Mouse (Mus musculus): ENCODE results near the gene Klhl42. TPM values are rescaled to one million over a fixed set of nuclear protein-coding genes. Genes with fewer than 3 reads are reported as not detected.
A peak's percentile ranks its signal among the peaks of the same experiment; 100 is the strongest.

The Klhl42 gene
- polyA plus RNA-seq, 1 experiment from 2014 or later: 6.5 TPM

DNA sequence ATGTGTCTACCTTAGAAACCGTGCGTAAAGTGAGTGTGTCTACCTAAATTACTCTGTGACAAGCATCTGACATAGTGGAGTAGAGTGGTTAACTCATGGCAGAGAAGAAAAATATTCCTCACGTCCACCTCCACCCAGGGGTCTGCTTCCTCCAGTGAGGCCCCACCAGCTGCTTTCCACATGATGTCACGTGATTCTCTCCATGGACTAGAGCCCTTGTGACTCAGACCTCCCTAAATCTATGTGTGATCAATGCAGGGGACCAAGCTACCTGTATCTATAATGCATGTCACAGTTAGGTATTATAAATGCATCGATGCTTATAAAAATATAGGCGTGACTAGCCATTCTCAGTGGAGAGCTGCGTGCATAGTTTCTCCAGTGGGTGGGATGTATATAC lies 3.6 kb downstream of the Klhl42 start:
- no peak for DNase-seq (ENCODE audit: low spot score)
- WGBS: 88% methylated on average over 7 of the region's 7 CpGs

DNA sequence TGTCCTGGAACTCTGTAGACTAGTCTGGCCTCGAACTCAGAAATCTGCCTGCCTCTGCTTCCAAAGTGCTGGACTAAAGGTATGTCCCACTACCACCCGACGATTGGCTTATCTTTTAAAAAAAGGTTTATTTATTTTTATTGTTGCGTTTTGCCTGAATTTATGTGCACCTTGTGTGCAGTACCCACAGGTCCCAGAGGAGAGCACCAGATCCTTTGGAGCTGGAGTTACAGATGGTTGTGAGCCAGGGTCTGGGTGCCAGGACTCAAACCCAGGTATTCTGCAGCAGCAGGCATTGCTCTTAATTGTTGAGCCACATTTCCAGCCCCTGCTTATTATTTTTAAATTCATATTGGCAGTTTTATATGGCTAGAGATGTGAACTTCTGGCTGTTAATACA lies 4.9 kb downstream of the Klhl42 start:
- peaks cover 31% of the 10 kb centered on the region for H3K36me3 ChIP-seq (replicated peaks)
- WGBS: 92% methylated on average over 4 of the region's 4 CpGs
- H3K4me1 ChIP-seq: peaks cover 50% of the 10 kb centered on the region

More for the DNA sequence above, 3.6 kb downstream of the Klhl42 start:
- H3K27me3 ChIP-seq (replicated peaks; ENCODE audit: low read depth, poor library complexity, severe bottlenecking): peaks cover 11% of the 10 kb centered on the region
- no peak overlapping the region for H3K4me3 ChIP-seq
- no peak overlapping the region for H3K27ac ChIP-seq (replicated peaks)
- peaks cover 27% of the 10 kb centered on the region for H3K36me3 ChIP-seq (replicated peaks)
- H3K4me1 ChIP-seq: peaks cover 63% of the 10 kb centered on the region
- H3K9me3 ChIP-seq: no peaks in the 10 kb centered on the region

DNA sequence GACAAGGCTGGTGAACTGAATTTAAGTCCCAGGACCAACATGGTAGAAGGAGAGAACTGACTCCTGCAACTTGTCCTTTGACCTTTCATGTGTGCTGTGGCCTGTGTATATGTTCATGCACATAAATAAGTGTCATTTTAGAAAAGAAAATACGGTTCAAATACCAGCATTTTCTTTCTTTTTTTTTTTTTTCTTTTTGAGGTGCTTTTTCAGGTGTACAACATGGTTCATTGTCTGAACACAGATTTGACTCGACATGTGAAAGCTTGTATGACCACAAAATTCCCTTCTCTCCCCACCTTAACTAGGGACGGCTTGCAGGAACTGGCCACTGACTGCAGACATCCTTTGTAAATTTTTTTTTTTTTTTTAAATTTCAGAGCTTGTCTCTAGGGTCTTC lies 5.8 kb downstream of the Klhl42 start:
- no peaks in the 10 kb centered on the region for H3K9me3 ChIP-seq
- H3K27me3 ChIP-seq (replicated peaks; ENCODE audit: low read depth, poor library complexity, severe bottlenecking): no peaks in the 10 kb centered on the region
- peaks cover 43% of the 10 kb centered on the region for H3K4me1 ChIP-seq
- WGBS: 76% methylated on average over 3 of the region's 3 CpGs
- H3K4me3 ChIP-seq: no peak overlapping the region
- H3K36me3 ChIP-seq (replicated peaks): peaks cover 39% of the 10 kb centered on the region
- H3K27ac ChIP-seq (replicated peaks): no peak overlapping the region
- no peak for DNase-seq (ENCODE audit: low spot score)

More for the DNA sequence above, 4.9 kb downstream of the Klhl42 start:
- H3K9me3 ChIP-seq: no peaks in the 10 kb centered on the region
- no peaks in the 10 kb centered on the region for H3K27me3 ChIP-seq (replicated peaks; ENCODE audit: low read depth, poor library complexity, severe bottlenecking)
- no peak for DNase-seq (ENCODE audit: low spot score)
- H3K27ac ChIP-seq (replicated peaks): no peak overlapping the region
- H3K4me3 ChIP-seq: no peak overlapping the region

DNA sequence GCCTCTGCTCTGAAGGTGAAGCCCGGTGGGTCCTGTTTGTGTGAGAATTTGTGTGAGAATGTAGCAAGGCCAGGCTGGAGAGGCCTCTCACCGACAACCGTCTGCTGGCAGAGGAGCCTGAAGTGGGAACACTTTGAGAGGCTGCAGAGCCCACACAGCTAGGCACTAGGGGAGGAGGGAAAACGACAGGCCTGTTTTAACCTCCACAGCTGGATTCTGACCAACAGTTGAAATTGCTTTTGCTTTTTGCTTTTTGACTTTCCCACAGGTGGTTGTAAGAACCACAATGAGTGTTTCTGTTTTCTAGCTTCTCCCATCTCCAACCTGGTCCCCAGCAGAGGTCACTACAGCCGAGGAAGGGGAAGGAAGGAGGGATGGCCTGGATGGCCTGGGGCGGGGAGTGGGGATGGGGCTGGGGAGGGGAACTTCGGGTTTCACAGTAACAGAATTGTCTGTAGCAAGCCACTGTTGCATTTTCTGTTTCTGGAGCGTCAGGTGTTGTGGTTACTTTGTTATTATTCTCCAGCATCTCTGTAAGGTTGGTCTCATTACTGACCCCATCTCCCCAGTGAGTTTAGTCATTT lies 6.3 kb downstream of the Klhl42 start:
- DNase-seq (ENCODE audit: low spot score): peak; percentile 22
- Histone ChIP-seq H3K4me3 (no peak overlapping the region), H3K27me3 (replicated peaks; ENCODE audit: low read depth, poor library complexity, severe bottlenecking) (no peaks in the 10 kb centered on the region), H3K4me1 (peaks cover 38% of the 10 kb centered on the region), H3K27ac (replicated peaks) (no peak overlapping the region), H3K36me3 (replicated peaks) (peaks cover 44% of the 10 kb centered on the region), H3K9me3 (no peaks in the 10 kb centered on the region)
- WGBS: 36% methylated on average over 8 of the region's 8 CpGs

DNA sequence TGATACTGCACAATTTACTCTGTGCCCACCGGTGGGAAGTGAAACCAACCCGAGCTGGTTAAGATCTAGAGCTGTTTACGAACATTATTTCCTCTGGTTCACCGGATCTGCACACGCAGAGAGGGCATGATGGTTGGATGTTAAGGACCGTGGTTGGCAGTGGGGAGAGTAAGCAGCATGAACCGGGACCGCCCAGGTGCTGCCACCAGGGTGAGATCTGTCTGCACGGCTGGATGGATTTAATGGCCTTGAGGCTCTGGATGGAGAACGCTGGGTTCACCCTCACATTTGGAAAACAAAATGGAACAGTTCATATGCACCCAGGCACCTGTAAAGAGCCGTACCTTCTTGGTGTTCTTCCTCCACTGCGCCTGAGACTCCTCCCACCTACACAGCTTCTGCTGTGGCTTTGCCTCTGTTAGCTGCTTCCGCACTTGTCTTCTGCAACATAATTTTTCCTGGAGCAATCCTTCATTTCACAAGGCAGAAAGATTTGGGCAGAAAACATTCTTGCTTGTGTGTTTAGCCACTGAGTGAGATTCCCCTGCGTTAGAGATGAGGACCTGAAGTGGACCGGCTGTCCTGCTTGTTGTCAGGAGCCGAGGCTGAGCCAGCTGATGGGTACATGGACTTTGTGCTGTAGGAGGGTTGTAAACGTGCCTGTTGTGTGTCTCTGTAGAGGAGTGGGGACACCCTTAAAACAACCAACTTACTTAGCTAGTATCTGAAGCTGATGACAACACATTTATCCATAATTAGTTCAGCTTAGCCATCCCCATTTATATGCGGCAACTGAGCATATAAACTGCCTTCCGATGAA lies 8.5 kb downstream of the Klhl42 start:
- no peak for DNase-seq (ENCODE audit: low spot score)
- Histone ChIP-seq H3K4me3 (no peak overlapping the region), H3K4me1 (peaks cover 25% of the 10 kb centered on the region), H3K27ac (replicated peaks) (no peak overlapping the region), H3K27me3 (replicated peaks; ENCODE audit: low read depth, poor library complexity, severe bottlenecking) (no peaks in the 10 kb centered on the region), H3K36me3 (replicated peaks) (peaks cover 51% of the 10 kb centered on the region), H3K9me3 (no peaks in the 10 kb centered on the region)
- 81% methylated on average over 19 of the region's 19 CpGs for WGBS

DNA sequence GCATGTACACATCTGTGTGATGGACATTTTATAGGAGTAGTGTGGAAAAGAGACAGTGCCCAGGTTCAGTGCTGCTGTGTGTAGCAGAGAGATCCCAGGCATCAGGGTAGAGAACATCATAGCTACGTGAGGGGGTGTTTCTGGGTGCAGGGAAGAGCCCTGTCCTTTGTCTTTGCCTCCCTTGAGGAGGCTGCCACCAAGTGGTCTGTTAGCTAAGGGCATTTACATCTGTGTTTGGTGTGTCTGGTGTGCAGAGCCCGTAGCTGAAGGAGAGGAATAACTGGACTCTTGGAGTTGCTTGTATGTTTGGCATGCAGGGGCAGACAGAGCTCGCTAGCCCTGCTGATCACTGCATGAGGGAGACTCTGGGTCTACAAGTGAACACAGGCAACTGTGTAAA lies 11.1 kb downstream of the Klhl42 start:
- peaks cover 55% of the 10 kb centered on the region for H3K36me3 ChIP-seq (replicated peaks)
- no peak overlapping the region for H3K27ac ChIP-seq (replicated peaks)
- H3K27me3 ChIP-seq (replicated peaks; ENCODE audit: low read depth, poor library complexity, severe bottlenecking): no peaks in the 10 kb centered on the region
- DNase-seq (ENCODE audit: low spot score): no peak
- no peak overlapping the region for H3K4me3 ChIP-seq
- WGBS: 88% methylated on average over 3 of the region's 3 CpGs
- peaks cover 23% of the 10 kb centered on the region for H3K4me1 ChIP-seq
- H3K9me3 ChIP-seq: no peaks in the 10 kb centered on the region

DNA sequence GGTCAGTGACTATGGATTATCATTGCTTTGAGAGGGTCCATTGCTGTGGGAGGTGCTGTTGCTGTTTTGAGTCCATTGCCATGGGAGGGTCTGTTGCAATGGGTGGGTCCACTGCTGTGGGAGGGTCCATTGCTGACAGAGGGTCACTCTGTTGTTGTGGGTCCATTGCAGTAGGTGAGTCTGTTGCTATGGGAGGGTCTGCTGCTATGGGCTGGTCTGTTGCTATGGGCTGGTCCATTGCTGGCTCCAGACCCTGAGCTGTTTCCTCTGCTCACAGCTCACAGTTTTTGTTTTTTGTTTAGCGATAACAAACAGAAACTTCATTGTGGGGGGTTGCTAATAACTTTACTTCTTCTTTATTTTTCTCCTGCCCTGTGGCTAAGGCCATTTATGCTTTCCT lies 14.3 kb downstream of the Klhl42 start:
- Histone ChIP-seq H3K36me3 (replicated peaks) (peaks cover 81% of the 10 kb centered on the region), H3K27me3 (replicated peaks; ENCODE audit: low read depth, poor library complexity, severe bottlenecking) (no peaks in the 10 kb centered on the region), H3K9me3 (no peaks in the 10 kb centered on the region), H3K4me3 (no peak overlapping the region), H3K4me1 (no peaks in the 10 kb centered on the region; the same call in 1 of the 2 replicates), H3K27ac (replicated peaks) (no peak overlapping the region)
- DNase-seq (ENCODE audit: low spot score): no peak
- WGBS: 93% methylated on average over 1 of the region's 1 CpGs

DNA sequence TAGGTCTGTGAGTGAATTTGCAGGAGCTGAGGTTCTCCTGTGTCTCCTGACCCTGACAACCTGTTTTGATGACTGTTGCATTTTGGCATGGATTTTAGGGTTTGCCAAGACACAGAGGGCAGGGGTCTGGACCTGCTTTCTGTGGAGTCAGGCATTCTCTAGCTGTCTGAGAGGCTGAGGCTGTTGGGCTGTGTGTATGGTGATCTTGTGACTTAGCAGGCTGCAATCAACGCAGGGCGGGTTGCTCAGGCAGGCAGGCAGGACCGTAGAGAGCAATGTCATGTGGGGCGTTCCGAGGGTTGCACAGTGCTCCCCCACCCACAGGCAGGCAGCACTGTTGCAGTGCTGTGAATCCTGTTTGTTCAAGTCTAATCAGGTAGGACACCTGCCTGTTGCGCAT lies 15.5 kb downstream of the Klhl42 start:
- no peaks in the 10 kb centered on the region for H3K27me3 ChIP-seq (replicated peaks; ENCODE audit: low read depth, poor library complexity, severe bottlenecking)
- peaks cover 84% of the 10 kb centered on the region for H3K36me3 ChIP-seq (replicated peaks)
- 87% methylated on average over 6 of the region's 6 CpGs for WGBS

DNA sequence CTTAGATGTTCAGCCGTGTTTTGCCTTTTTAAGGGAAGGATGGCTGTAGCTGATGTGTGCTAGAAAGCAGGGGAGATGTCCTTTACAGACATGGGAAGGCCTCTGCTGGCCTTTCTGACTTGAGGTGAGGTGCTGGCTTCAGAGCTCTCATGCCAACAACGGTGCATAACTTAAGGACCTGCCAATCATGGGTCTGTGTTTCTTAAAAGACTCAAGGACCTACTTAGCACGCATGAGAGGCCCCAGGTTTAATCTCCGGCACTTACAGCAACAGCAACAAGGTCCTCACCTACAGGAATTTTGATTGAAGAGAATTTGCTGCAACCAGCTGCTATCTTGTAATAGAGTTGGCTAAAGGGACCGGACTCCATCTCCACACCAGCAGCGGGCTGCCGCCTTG lies 18.1 kb downstream of the Klhl42 start:
- WGBS: 85% methylated on average over 7 of the region's 7 CpGs
- peaks cover 70% of the 10 kb centered on the region for H3K36me3 ChIP-seq (replicated peaks)

More for the DNA sequence above, 15.5 kb downstream of the Klhl42 start:
- DNase-seq (ENCODE audit: low spot score): no peak
- no peak overlapping the region for H3K27ac ChIP-seq (replicated peaks)
- no peak overlapping the region for H3K4me3 ChIP-seq
- no peaks in the 10 kb centered on the region for H3K9me3 ChIP-seq
- H3K4me1 ChIP-seq: no peaks in the 10 kb centered on the region; the same call in 1 of the 2 replicates

DNA sequence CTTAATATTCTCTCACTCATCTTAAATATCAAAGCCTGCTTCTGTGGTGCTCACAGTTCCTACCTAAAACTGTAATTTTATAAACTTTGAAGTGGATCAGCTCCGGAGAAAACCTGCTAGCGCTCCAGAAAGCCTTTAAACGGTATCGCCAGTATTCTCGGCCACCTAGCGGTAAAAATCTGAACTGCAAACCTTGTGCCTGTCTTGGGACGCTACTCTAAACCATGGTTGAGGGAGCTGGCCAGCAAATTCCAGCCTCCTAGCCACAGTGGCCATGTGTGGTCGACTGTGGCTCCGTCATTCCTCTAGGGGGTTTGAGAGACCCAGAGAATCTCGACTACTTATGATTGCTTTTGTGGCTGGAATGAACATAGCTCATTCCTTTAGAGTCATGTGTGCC lies 25.4 kb downstream of the Klhl42 start:
- Histone ChIP-seq H3K4me3 (no peak overlapping the region), H3K27me3 (replicated peaks; ENCODE audit: low read depth, poor library complexity, severe bottlenecking) (no peaks in the 10 kb centered on the region), H3K27ac (replicated peaks) (no peak overlapping the region), H3K9me3 (no peaks in the 10 kb centered on the region), H3K4me1 (peaks cover 3% of the 10 kb centered on the region; the same call in 1 of the 2 replicates), H3K36me3 (replicated peaks) (peaks cover 9% of the 10 kb centered on the region)
- 10% methylated on average over 10 of the region's 10 CpGs for WGBS
- DNase-seq (ENCODE audit: low spot score): peak; percentile 85

More for the DNA sequence above, 18.1 kb downstream of the Klhl42 start:
- Histone ChIP-seq H3K4me1 (no peaks in the 10 kb centered on the region; the same call in 1 of the 2 replicates), H3K27ac (replicated peaks) (no peak overlapping the region), H3K4me3 (no peak overlapping the region), H3K9me3 (no peaks in the 10 kb centered on the region), H3K27me3 (replicated peaks; ENCODE audit: low read depth, poor library complexity, severe bottlenecking) (no peaks in the 10 kb centered on the region)
- no peak for DNase-seq (ENCODE audit: low spot score)

DNA sequence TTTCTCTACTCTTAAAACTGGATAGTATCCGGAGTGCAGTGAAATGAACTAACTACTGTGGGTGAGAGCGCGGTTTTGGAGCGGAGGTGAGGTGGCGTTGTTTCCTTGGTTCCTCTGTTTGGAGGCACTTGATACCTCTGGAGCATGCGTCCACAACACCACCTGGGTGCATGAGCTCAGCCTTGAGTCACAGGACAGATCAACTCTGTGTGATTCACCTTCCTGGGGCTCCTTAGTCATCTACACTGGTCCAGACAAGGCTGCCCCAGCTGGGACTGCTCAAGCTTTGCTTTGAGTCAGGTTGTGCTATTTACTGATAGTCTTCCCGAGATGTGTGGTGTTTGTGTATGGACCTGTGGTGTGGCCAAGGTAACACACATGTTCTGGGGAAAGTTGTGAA lies 26.6 kb downstream of the Klhl42 start:
- no peaks in the 10 kb centered on the region for H3K9me3 ChIP-seq
- WGBS: 93% methylated on average over 7 of the region's 7 CpGs
- H3K27me3 ChIP-seq (replicated peaks; ENCODE audit: low read depth, poor library complexity, severe bottlenecking): no peaks in the 10 kb centered on the region
- peaks cover 3% of the 10 kb centered on the region; the same call in 1 of the 2 replicates for H3K36me3 ChIP-seq (replicated peaks)
- H3K4me3 ChIP-seq: no peak overlapping the region
- H3K4me1 ChIP-seq: peaks cover 3% of the 10 kb centered on the region; the same call in 1 of the 2 replicates
- DNase-seq (ENCODE audit: low spot score): no peak
- H3K27ac ChIP-seq (replicated peaks): no peak overlapping the region

DNA sequence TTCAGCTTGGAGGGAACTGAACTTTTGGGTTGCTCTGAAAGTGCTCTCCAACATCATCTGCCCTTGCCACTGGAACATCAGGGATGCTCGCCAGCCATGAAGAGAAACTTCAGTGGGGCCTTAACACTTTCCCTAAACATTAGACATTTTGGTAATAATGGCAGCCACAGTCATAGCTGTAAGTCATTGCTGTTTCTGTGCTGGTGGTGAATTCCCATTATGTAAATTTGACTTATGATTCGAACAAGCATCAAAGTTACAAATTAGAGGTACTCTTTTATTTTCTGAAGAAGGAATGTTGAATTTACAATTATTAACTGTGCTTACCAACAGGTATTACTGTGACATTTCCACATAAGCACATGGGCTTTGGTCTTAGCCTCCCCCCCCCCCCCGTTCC lies 27.0 kb downstream of the Klhl42 start:
- H3K9me3 ChIP-seq: no peaks in the 10 kb centered on the region
- no peak overlapping the region for H3K4me3 ChIP-seq
- WGBS: 88% methylated on average over 3 of the region's 3 CpGs
- no peak overlapping the region for H3K27ac ChIP-seq (replicated peaks)
- no peaks in the 10 kb centered on the region for H3K27me3 ChIP-seq (replicated peaks; ENCODE audit: low read depth, poor library complexity, severe bottlenecking)
- DNase-seq (ENCODE audit: low spot score): no peak
- no peaks in the 10 kb centered on the region; the same call in 1 of the 2 replicates for H3K36me3 ChIP-seq (replicated peaks)
- H3K4me1 ChIP-seq: peaks cover 3% of the 10 kb centered on the region; the same call in 1 of the 2 replicates

DNA sequence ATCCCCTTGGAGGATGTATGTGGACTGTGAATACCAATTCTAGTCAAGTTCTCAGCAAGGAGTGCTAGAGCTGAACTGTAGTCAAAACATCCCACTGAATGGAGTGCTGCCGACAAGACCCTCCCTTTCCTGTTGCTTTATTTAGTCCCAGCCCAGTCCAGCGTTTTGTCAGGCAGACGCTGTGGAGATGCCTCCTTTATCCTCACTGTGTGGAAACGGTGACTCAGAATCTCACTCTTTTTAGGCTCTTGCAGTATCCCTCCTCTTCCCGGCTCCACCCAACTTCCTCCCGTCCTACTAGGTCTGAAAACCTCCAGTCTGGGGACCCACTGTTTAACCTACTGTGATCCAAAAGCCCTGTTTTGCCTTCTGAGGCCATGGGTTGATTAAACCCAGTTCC lies 30.1 kb downstream of the Klhl42 start:
- WGBS: 56% methylated on average over 6 of the region's 6 CpGs
- no peaks in the 10 kb centered on the region for H3K9me3 ChIP-seq
- H3K36me3 ChIP-seq (replicated peaks): no peaks in the 10 kb centered on the region
- no peak overlapping the region for H3K4me3 ChIP-seq
- peaks cover 3% of the 10 kb centered on the region; the same call in 1 of the 2 replicates for H3K4me1 ChIP-seq
- no peaks in the 10 kb centered on the region for H3K27me3 ChIP-seq (replicated peaks; ENCODE audit: low read depth, poor library complexity, severe bottlenecking)
- H3K27ac ChIP-seq (replicated peaks): no peak overlapping the region
- no peak for DNase-seq (ENCODE audit: low spot score)

Data from embryonic facial prominence, embryonic 10.5 days (tissue).